Mouse (Mus musculus) induced T-regulatory cell, adult 2 months (primary cell): ENCODE data around the gene Timp2.
"Not testable (repeated sequence)": the region's sequence is repeated elsewhere in the genome, so short reads cannot be mapped to it uniquely, and the experiment has no call there.

Experiments used
- DNase-seq: peaks from one replicate; pipeline ENCODE4 v3.0.0-alpha.2; 2012; ENCODE audit warnings: low read depth

Gene Timp2

DNA sequence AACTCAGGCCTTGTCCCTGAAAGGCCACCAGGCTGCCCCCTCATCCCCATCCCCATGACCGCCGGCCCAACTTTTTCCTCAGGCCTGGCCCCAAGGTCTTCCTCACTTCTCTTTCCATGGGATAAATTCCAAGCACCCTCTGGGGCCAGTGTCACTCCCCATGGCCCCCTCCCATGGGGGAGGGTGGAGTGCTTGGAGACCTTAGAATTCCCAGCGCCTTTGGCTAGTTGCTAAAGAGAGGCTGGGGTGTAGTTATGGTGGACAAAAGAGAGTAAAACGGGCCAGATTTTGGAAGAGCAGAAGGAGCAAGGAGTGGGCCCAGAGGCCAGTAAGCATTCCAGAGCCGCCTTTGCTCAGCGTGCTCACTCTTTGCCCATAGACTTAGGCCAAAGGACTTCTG, at the start of gene Timp2:
Timp2 (minus strand) TSS at position 101 of the 400 bp plus-strand sequence.
- DNase-seq = no peak

DNA sequence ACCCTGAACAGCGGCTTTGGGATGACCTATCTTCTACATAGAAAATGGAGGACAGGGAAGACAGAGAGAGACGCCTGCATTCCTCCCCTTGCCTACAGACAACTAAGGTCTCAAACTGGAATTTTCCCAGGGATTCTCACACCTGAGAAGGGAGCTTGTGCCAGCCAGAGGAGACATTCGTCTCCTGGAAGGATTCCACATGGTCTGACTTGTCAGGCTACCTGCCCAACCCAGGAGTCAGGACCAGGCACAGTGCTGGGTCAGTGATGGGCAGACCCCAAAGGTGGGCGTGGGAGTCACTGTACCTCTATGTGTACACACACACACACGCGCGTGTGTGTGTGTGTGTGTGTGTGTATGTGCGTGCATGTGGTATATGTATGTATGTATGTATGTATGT, 49.8 kb upstream of the Timp2 start:
- no peak for DNase-seq

DNA sequence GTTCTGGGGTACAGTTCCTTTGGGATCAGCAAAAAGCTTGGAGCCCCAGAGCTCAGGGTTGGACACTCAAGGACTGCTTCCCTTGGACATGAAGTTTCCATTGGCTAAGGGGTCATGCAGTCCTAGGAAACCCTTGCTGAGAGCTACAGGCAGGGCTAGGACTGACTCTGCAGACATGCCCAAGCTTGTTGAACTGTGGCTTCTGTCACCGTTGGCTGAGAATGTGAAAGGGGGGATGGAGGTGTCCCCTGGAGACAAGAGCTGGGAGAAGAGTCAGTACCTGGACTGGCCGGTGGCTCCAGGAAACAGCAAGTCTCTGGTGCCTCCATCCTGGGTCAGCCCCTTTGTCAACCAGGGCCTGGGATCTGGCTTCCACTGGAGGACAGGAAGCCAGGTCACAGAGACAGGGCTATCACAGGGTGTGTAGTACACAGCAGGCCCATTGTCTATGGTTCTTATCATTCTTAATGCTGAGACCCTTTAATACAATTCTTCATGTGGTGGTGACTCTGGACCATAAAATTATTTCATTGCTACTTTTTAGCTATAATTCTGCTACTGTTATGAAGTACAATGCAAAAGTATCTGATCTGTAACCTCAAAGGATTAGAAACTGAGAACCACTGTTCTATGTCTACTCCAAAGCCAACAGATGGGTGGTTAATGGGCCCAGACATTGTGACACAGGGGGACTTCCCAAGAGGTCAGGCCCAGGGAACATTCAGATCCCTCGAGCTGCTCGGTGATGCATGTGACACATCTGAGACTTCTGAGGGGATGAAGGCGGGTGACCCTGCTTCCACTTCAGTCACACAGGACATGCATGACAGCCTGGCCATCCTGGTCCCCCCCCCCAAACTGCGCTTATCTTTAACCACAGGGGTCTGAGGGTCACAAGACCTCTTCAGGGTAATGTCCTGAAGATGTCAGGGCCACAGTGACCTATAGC, 48.7 kb upstream of the Timp2 start:
- no peak for DNase-seq

DNA sequence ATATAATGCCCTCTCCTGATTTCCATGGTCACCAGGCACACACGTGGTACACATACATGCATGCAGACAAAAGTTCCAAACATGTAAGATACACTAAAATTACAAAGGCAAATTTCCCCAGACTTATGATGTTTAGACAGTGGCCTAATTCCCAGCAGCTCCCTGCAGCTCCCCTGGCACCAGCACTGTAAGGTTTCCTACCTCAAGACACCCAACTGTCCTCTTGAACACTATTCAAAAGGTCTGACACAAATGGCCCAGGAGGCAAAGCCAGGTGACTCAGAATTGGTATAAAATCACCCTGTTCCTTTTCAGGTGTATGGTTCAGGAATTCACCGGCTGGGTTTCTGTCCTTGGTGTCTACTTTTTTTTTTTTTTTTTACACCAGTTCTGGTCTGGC, 47.6 kb upstream of the Timp2 start:
- DNase-seq = no peak

DNA sequence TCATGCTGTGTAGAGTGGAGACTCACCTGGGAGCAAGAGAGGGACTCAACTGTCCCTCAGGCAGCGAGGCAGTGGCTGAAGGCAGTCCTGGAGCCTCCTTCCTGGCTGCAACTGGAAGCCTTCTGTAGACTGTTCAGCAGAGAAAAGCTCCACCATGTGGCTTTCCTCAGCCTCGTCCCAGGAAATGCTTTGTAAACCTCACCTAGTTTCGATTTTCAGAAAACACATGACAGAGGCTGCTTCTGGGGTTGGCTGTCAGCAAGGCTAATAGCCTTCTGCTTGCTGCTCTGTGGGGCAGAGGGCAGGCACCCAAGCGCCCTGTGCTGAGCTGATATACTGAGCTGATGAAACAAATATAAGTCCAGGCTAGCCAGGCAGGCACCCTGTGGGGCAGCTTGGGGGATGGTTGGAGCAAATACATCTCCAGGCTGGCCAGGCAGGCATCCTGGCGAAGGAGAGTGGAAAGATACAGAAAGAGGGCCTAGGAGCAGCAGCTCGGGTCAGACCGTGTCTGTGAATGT, 46.3 kb upstream of the Timp2 start, which contains the start of gene Lgals3bp:
Lgals3bp (minus strand) TSS at position 333 of the 521 bp plus-strand sequence.
- DNase-seq = peak; percentile 85

DNA sequence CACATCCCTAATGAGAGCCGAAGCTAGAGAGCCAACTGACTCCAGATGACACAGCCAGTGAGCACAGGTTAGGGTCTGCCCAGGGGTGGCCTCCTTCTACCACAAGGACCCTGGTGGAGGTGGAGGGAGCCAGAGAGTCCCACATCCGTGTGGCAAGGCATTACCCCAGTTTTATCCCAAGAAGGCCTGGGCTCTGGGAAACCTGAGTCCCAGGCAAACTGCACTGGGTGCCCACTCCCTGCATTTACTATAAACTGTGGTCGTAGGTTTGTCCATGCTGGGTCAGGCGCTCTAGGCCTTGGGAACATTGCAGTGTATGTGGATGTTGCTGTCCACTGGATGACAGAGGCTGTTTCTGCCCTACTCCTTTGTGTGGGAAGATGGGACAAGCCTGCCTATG, 45.7 kb upstream of the Timp2 start:
- DNase-seq = no peak

DNA sequence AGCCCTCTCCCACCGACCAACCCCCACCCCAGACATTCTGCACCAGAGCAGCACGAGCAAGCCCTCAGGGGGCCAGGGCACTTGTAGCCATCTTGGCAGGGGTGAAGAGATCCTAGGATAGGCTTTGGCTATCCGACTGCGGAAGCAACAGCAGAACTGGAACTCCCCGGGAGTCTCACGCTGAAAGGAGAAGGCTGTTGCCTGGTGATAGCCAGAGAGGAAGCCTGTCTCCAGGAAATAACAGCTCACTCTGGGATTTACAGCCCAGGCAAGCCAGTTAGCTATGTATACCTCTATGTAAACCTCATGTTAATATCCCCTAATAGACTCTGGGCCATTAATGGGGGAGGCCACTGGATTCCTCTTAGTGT, 45.0 kb upstream of the Timp2 start:
- DNase-seq = no peak

DNA sequence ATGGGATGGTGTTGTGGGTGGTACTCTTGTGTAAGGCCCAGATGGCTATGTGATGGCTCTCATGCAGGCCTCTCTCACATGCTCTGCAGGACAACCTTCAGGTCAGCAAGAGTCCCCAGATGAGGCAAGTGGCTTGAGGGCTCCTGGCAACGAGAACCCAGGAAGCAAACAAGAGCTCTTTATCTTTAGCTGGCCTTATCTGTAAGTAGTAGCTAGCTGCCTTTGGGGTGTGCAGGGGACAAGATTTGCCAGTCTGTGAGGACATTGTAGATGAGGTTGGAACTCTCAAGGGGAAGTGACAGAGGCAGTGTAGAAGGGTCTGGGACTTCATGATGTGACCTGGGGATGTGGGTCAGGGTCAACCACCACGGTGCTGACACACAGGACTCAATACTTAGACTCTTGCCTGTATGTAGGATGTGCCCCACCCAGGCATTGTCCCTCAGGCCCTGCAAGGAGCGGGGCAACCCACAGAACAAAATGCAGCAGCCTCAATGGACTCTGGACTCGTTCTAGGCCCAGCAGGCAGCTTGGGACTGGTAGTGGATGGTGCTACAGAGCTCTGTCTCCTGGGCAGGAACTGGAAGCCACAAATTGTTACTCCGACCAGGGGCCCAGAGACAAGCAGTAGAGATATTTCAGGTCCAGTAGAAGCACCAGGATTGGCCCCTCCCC, 44.5 kb upstream of the Timp2 start:
- no peak for DNase-seq

DNA sequence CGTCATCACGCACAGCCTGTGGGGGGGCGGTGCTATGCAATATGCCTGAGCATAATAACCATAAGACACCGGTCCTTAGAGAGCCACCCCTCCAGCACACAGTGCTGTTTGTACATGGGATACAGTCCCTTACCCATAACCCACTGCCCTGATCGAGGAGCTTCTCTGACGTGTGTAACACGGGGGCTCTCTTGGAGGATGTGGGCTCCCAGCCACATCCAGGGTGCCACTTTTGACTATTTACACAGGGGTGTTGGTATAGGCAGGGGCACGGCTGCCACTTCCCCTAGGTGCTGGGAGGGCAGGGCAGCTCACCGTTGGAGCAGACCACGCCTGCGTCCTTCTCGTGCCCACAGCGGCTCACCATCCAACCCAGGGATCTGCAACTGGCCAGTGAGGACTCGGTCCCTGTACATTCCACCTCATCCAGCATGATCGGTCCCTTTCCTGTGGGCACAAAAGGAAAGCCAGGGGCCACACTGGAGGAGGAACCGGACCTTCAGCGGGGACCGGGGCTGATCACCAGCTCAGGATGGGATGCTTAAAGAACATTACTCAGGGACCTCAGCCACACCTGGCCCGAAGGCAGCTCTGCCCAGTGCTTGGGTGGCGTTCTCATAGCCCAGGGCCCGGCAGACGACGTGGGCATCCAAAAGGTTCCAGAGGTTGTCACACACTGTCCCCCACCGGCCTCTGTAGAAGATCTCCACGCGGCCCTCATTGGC, 42.4 kb upstream of the Timp2 start:
- DNase-seq = no peak

DNA sequence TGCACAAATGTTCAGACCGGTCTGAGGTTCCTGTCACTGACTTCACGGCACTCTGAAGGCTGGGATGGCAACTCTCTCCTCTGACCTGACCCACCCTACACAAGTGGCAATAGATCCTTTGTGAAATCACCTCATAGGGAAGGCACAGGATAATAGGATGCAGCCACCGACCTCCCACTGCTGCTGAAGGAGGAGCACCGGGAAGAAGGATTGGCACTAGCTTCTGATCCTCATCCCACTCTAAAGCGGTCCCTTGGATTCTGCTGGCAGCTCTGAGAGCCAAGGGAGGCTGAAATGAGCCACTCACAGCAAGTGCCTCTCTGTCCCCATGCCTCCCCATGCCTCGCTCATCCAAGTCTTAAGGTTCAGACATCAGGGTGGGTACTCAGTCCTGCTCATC, 39.0 kb upstream of the Timp2 start:
- no peak for DNase-seq

DNA sequence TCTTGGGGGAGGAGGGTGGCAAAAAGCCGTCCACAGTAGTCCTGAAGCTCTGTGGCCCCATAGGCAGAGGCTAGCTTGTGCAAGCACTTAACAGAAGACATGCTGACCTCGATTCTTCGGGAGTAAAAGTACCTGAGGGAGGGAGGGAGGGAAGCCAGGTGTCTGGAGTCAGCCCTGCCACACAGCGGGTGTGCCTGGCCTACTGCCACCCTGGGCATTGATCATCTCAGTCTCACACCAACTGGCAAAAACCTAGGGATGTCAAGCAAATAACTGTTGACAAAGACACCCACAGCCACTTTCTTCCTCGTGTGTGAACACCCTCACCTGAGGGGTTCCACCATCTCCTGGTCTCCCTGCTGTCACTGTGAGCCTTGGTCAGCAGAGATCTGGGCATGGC, 38.5 kb upstream of the Timp2 start:
- no peak for DNase-seq

DNA sequence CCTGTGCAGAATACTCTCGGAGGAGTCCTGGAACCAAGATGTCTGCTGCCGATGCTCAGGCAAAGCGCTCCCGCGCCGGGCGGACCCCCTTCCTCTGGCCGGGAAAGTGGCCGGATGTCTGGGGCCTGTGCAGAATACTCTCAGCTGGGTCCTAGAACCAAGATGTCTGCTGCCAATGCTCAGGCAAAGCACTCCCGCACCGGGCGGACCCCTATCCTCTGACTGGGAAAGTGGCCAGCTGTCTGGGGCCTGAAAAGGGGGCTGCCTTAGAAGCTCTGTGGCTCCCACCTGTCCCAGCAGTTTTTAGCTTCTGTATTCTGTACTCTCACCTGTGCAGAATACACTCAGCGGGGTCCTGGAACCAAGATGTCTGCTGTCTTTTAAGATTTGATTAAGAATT, 32.3 kb upstream of the Timp2 start:
- not testable (repeated sequence) for DNase-seq

DNA sequence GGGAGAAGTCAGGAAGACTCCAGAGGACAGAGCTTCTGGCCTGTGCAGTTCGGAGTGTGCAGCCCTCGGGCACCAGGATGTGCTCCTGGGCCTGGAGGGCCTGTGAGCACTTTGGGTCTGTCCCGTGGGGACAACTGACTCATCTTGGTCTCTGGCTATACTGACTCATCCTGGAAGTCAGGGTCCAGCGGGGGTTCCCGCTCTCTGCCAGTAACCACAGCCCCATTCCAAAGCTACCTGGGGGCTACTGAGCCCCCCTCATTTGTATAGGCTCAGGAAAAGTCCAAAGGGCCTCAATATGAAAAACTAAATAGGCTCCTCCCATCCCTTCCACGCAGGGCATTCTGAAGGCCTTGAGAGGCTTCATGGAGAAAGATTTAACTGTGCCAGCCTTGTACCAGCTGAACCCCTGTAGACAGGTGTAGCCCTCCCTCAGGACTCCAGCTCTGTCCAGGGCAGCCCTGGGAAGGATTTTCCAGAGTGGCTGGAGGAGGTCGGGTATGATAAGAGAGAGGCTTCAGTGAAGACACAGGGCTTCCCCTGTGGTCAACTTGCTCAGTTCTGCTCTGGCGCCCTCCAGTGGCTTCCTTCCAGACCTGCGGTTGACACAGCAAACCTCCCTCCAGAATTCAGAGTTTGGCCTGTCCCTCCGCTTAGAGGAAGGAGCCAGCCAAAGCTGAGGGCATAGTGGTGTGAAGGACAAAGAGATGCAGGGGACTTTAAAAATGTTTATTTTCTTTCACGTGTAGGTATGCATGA, 23.9 kb upstream of the Timp2 start:
- peak; percentile 87 for DNase-seq

DNA sequence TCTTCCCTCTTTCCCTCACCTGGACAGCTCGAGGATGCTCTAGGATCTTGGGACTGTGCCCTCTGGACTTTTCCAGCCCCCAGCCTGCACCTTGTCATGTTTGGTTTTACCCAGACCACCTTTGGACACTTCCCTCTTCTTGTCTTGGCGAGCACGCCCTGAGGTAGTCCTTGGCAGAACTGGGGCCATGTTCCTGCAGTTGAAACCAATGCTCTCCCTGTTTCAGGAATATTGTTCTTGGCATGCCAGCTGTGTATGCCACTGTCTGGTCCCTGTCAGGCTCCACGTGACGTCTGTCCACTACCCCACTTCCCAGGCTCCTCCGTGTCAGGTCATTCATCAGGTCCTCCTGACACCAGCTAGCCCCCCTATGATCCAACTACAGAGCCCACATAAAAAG, 23.1 kb upstream of the Timp2 start:
- no peak for DNase-seq

DNA sequence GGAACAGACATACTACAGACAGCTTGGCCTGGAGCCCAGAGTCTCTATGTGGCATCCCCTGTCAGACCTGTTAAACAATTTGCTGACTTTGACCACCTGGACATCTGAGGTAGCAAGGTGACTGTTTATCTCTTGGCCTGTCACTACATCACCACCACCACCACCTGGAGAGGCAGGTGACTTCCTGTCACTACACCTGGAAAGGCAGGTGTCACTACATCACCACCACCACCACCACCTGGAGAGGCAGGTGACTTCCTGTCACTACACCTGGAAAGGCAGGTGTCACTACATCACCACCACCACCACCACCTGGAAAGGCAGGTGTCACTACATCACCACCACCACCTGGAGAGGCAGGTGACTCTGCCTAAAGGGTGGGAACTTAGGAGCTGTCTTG, 20.8 kb upstream of the Timp2 start:
- DNase-seq = not testable (repeated sequence)

DNA sequence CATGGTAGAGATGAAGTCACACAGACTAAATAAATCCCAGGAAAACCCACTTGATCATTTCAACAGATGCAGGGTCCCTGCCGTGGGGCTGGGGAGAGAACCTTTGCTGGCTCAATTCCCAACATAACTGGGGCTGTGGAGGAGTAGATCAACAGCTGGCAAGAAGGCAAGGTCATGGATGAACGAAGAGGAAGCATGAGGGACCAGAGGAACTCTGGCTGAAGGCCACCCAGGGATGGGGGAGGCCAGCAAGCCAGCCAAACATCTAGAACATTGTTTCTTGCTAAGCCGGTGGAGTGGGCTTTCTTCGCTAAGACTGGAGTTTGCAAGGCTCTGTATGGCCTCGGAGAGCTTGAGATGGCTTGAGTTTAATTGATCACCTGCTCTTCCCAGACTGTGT, 20.3 kb upstream of the Timp2 start:
- no peak for DNase-seq

DNA sequence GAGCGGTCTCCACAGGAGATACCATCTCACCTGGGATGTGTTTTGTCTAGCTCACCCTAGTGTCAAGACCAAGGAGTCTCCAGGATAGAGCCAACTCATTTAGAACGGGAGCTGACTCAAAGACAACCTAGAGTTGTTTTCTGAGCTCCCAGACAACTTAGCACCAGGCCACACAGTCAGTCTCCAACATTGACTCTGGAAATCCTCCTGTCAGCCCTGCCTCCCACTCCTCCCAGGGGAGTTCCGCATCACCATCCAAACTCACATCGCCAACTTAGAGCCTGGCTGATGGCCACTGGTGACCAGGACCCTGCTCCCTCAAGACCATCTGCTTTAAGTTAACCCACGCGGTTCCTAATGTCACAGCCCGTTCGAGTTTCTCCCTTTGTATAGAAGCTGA, 19.9 kb upstream of the Timp2 start:
- DNase-seq = no peak

DNA sequence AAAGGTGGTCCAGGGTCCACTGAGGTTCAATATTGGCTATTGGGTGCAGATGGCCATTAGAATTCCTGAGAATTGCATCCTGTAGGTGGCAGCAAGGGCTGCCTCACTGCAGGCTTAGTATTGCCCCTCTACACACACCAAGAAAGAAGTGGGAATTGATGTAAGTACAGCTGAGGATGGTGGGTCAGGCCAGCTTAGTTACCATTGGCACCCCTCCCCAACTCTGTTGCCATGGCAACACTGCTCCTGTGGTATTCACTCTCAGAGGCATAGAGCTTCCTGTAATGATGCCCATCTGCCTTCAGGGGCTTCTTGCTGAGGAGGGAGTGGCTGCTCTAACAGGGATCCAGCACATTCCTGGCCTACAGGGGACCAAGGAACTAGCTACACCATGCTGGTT, 19.5 kb upstream of the Timp2 start:
- DNase-seq = no peak

DNA sequence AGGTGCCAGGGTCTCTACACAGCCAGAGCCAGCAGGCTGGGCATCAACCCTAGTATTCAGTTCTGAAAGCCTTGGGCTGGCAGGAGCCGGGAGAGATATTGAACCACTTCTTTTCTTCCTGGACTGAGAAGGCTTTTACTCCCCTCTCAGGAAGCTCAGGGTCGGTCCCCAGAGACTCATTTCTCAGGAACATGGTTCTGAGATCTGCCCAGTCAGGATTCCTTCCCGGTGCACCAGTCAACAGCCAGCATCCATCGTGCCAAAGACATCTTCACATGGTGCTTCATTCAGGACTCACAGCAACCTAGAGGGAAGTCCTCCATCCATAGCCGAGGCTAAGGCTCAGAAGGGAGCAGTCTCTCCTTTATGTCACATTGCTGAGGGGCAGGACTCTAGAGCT, 19.0 kb upstream of the Timp2 start:
- no peak for DNase-seq

DNA sequence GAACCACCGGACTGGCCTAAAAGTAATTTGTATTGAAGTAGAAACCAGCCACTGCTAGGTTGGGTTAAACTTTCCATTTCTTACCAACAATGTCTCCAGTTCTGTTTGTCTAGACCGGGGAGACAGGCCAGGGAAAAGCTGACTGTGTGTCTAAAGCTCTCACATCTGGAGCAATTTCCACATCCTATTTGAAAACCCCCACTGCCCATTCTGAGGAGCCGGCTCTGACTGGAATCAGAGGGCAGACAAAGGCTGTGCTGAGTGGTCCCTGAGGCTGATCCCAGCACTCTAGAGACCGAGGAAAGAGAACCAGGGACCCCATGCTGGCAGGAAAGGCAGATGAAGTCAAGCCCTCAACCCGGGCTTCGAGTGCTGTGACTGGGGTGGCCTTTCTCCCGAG, 17.1 kb upstream of the Timp2 start:
- no peak for DNase-seq

DNA sequence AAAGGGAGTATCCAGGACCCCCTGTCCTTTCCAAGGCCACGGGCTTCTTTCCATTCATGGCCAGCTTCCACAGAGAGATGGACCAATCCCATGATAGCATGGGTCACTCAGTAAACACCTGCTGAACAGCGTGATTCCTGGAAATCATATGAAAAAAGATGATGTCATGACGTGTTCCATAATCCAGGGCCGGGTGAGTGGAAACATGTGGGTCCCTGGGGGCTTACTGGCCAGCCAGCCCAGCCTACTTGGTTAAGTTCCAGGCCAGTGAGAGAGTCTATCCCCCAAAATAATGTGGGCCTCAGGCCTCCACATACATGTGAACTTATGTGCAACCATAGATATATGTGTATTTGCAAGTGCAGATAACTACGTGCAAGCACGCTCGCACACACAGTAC, 16.3 kb upstream of the Timp2 start:
- DNase-seq = no peak

DNA sequence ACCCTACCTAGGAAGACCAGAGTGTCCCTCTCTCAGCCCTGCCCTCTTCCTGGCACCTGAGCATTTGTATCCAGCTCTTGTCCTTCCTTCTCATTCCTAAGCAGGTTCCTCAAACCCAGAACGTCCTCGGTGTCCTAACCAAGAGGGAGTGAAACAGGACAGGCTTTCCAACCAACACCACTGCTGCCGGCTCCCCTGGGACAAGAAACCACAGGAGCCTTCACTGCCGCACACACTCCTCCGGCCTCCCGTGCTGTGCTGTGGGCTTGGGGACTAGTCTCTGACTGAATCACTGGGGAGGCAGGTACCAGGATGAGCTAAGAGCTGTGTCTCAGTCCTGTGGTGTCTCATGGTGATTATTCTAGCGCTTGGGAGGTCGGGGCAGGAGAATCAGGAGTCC, 14.1 kb upstream of the Timp2 start:
- no peak for DNase-seq
